Mouse (Mus musculus) intestine, embryonic 16.5 days (tissue): Measurements from ENCODE around the gene Scd1. TPM values are rescaled to one million over a fixed set of nuclear protein-coding genes. Genes with fewer than 3 reads are reported as not detected.

Experiments used
- ATAC-seq: fragments of 200-750 bp; cut with Nextera tagmentation; 2 replicates; pipeline ENCODE4 v1.8.0; 2017; ENCODE audit warnings: moderate TSS enrichment, moderate library complexity
- H3K27ac ChIP-seq: fragments of 300-500 bp; sonication (generic); 2 replicates; pipeline ENCODE4 v1.5.1; 2014; ENCODE audit warnings: mild to moderate bottlenecking, low read length
- H3K27me3 ChIP-seq: fragments of 300-500 bp; sonication (generic); replicated peaks from 2 replicates; pipeline ENCODE4 v1.6.1; 2014; ENCODE audit warnings: low read length, control low read depth, mixed read lengths; ENCODE audit not compliant: control insufficient read depth, insufficient read depth
- H3K36me3 ChIP-seq: fragments of 300-500 bp; sonication (generic); 2 replicates; pipeline ENCODE4 v1.6.1; 2014; ENCODE audit warnings: low read length, control low read depth; ENCODE audit not compliant: control insufficient read depth, insufficient read depth
- H3K4me1 ChIP-seq: fragments of 300-500 bp; sonication (generic); 2 replicates; pipeline ENCODE4 v1.6.1; 2014; ENCODE audit warnings: low read length, control low read depth, mixed read lengths; ENCODE audit not compliant: control insufficient read depth, insufficient read depth
- H3K4me2 ChIP-seq: fragments of 300-500 bp; sonication (generic); 2 replicates; pipeline ENCODE4 v1.6.1; 2014; ENCODE audit warnings: low read depth, low read length, control low read depth
- H3K4me3 ChIP-seq: fragments of 300-500 bp; sonication (generic); 2 replicates; pipeline ENCODE4 v1.5.1; 2014; ENCODE audit warnings: mild to moderate bottlenecking, low read length
- H3K9ac ChIP-seq: fragments of 300-500 bp; sonication (generic); 2 replicates; pipeline ENCODE4 v1.6.1; 2014; ENCODE audit warnings: low read depth, low read length
- H3K9me3 ChIP-seq: fragments of 300-500 bp; sonication (generic); 2 replicates; pipeline ENCODE4 v1.6.1; 2016; ENCODE audit warnings: low read length, control low read depth; ENCODE audit not compliant: control insufficient read depth
- WGBS: fragments of 180-500 bp; shearing (Covaris S2); extraction: QIAGEN DNeasy Blood & Tissue Kit; methylation state at CpG from one replicate; pipeline ENCODE4 v1.1.7; 2014; 5-methylcytosine and 5-hydroxymethylcytosine counted together
- polyA plus RNA-seq: library from polyadenylated mRNA; unstranded; fragments of >200 nt; fragmentation: Nextera tagmentation; extraction: Ambion mirVana; gene quantifications from 2 replicates; pipeline ENCODE4 v1.2.1, GENCODE M21; 2015

Gene Scd1
- polyA plus RNA-seq, 1 experiment from 2014 or later: 5.5 TPM

DNA sequence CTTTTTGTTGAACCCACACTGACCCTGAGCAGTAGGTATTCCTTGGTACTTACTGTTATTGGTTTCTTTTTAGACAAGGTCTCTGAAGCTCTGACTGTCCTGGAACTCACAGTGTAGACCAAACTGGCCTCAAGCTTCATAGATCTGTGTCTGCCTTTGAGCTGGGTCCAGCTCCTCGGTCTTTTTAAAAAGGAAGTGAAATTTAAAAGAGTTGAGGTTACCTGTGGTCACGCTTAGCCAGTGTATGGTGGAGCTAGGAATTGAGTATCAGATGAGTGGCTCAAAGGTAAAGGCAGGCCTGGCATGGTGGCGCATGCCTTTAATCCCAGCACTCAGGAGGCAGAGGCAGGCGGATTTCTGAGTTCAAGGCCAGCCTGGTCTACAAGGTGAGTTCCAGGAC is 916 bp upstream of the Scd1 start:
- H3K36me3 ChIP-seq: no peaks in the 10 kb centered on the region
- 77% methylated on average over 4 of the region's 4 CpGs for WGBS
- H3K4me1 ChIP-seq: peaks cover 6% of the 10 kb centered on the region; the same call in 1 of the 2 replicates
- no peak overlapping the region; the same call in 1 of the 2 replicates for H3K27ac ChIP-seq
- peak overlapping the region; percentile 55; the same call in 1 of the 2 replicates for H3K9ac ChIP-seq
- no peaks in the 10 kb centered on the region for H3K9me3 ChIP-seq
- H3K4me3 ChIP-seq: peak overlapping the region; percentile 55
- ATAC-seq: no peak
- no peaks in the 10 kb centered on the region for H3K27me3 ChIP-seq
- H3K4me2 ChIP-seq: peak overlapping the region; percentile 83

DNA sequence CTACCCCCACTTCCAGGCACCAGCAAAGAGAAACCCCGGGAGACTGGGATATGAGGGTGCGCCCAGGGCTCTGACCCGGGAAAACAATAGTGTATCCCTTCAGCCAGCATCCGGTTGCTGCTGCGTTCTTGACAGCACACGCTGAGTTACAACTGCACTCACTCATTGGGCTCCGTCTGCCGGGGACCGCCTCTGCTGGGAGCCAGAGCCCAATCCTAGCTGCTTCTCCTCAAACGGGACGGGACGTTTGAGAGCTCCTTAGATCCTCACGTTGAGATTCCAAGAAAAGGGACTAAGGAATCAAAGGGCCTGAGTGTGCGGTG is 505 bp upstream of the Scd1 start:
- no peaks in the 10 kb centered on the region for H3K36me3 ChIP-seq
- H3K27me3 ChIP-seq: no peaks in the 10 kb centered on the region
- peak overlapping the region; percentile 46 for H3K27ac ChIP-seq
- ATAC-seq: peak; percentile 81
- 2% methylated on average over 14 of the region's 14 CpGs for WGBS
- H3K9me3 ChIP-seq: no peaks in the 10 kb centered on the region
- H3K4me2 ChIP-seq: peak overlapping the region; percentile 83
- peak overlapping the region; percentile 55 for H3K4me3 ChIP-seq
- peaks cover 6% of the 10 kb centered on the region; the same call in 1 of the 2 replicates for H3K4me1 ChIP-seq
- peak overlapping the region; percentile 55 for H3K9ac ChIP-seq

DNA sequence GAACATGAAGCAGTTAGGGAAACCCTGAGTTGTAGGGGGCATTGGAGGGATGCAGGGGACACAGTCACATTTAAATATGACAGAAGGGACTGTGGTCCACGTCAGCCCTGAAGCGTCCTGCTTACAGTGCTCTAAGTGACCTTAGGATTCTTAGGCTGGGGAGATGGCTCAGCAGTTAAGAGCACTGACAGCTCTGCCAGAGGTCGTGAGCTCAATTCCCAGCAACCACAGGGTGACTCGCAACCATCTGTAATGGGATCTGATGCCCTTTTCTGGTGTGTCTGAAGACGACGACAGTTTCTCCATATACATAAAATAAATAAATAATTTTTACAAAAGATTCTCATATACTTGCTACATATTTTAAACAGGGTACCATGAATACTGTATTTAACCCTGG is 4.1 kb downstream of the Scd1 start:
- no peaks in the 10 kb centered on the region for H3K36me3 ChIP-seq
- no peak overlapping the region for H3K9ac ChIP-seq
- no peaks in the 10 kb centered on the region for H3K9me3 ChIP-seq
- peaks cover 6% of the 10 kb centered on the region; the same call in 1 of the 2 replicates for H3K4me1 ChIP-seq
- ATAC-seq: no peak
- no peak overlapping the region for H3K27ac ChIP-seq
- H3K4me2 ChIP-seq: no peak overlapping the region
- H3K4me3 ChIP-seq: no peak overlapping the region
- H3K27me3 ChIP-seq: no peaks in the 10 kb centered on the region
- WGBS: 84% methylated on average over 6 of the region's 6 CpGs

DNA sequence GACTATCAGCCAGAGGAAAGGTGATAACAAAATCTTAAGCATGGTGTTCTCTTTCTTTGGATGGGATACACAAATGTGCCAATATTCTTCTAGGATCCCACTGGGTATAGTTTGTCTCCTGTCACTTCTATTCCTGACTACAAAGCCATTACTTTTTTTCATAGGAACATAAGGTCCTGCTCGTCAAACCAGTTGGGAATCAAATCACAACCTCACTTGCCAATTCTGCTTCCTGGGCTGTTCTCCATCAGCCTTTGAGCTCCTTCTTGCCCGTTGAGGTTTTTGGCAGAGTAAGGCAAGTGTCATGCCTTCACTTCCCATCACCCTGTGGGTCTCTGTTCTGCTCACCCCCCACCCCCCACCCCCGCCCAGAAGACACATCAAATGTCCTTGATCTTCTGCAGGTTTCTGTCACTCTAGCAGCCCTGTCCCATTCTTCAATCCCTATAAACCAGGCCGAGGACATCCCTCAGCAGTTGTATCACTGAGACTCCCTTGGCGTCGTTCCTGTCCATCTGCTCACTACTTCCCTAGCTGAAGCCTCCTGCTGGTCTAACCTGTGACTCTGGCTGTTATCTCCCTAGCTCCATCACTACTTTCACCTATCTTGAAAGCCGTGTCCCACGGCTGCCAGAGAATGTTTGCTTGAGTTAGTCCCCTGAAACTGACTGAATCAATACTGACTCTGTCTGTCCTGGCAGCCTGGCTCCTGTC is 7.0 kb downstream of the Scd1 start:
- Histone ChIP-seq H3K27me3 (no peaks in the 10 kb centered on the region), H3K36me3 (no peaks in the 10 kb centered on the region), H3K4me1 (no peaks in the 10 kb centered on the region), H3K4me3 (no peak overlapping the region), H3K27ac (no peak overlapping the region), H3K9me3 (no peaks in the 10 kb centered on the region), H3K4me2 (no peak overlapping the region), H3K9ac (no peak overlapping the region)
- no peak for ATAC-seq
- WGBS: 79% methylated on average over 8 of the region's 8 CpGs

DNA sequence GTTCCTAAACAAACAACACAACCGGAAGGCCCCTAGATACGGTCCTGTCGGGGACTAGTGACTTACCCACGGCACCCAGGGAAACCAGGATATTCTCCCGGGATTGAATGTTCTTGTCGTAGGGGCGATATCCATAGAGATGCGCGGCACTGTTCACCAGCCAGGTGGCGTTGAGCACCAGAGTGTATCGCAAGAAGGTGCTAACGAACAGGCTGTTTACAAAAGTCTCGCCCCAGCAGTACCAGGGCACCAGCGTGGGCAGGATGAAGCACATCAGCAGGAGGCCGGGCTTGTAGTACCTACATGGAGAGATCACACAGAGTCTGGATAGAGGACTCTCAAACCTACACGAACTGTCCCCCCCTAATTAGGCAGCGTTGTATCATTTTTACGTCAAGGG is 7.6 kb downstream of the Scd1 start:
- 87% methylated on average over 18 of the region's 18 CpGs for WGBS

DNA sequence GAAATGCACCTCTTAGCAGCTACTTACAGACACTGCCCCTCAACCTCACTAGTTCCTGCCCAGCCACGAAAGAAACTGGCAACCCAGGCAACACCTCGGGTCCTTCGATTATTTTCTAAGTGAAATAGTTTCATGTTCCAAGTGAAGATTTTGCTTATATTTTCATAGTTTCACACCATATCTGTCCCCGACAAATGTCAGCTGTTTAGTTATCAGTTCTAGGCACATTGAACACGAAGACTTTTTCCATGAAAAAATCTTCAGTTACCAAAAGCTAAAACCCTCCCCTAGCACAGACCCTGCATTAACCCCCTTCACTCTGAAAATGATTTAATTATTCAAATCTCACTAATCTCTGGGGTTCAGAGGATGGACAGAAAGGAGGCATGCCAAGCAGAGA is 10.9 kb downstream of the Scd1 start:
- no peak overlapping the region for H3K27ac ChIP-seq
- no peaks in the 10 kb centered on the region for H3K36me3 ChIP-seq
- H3K4me3 ChIP-seq: no peak overlapping the region
- no peak overlapping the region for H3K9ac ChIP-seq
- no peaks in the 10 kb centered on the region for H3K9me3 ChIP-seq
- no peaks in the 10 kb centered on the region for H3K4me1 ChIP-seq
- no peak overlapping the region for H3K4me2 ChIP-seq
- no peak for ATAC-seq
- H3K27me3 ChIP-seq: no peaks in the 10 kb centered on the region
- 82% methylated on average over 5 of the region's 5 CpGs for WGBS

More for the DNA sequence above, 7.6 kb downstream of the Scd1 start:
- Histone ChIP-seq H3K4me2 (no peak overlapping the region), H3K4me3 (no peak overlapping the region), H3K27ac (no peak overlapping the region), H3K9me3 (no peaks in the 10 kb centered on the region), H3K4me1 (no peaks in the 10 kb centered on the region), H3K27me3 (no peaks in the 10 kb centered on the region), H3K36me3 (no peaks in the 10 kb centered on the region), H3K9ac (no peak overlapping the region)
- ATAC-seq: no peak

DNA sequence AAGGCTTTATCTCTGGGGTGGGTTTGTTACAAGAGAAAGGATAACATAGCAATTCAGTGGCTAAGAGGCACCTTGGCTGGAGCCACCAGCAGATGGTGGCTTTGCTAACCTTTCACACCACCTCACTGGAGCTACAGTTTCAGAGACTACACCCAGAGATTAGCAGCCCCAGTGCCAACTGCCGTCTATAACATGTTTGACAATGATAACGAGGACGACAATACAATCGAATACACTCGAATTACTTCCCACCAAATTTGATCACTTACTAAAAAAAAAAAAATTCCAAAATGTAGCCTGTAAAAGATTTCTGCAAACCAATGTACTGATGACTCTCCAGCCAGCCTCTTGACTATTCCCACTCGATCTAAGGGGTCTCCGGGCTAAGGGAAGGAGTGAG is 12.7 kb downstream of the Scd1 start:
- no peak overlapping the region for H3K27ac ChIP-seq
- no peaks in the 10 kb centered on the region for H3K27me3 ChIP-seq
- ATAC-seq: no peak
- no peak overlapping the region for H3K9ac ChIP-seq
- H3K4me1 ChIP-seq: no peaks in the 10 kb centered on the region
- 80% methylated on average over 7 of the region's 7 CpGs for WGBS
- H3K9me3 ChIP-seq: no peaks in the 10 kb centered on the region
- no peak overlapping the region for H3K4me2 ChIP-seq
- no peaks in the 10 kb centered on the region for H3K36me3 ChIP-seq
- H3K4me3 ChIP-seq: no peak overlapping the region

DNA sequence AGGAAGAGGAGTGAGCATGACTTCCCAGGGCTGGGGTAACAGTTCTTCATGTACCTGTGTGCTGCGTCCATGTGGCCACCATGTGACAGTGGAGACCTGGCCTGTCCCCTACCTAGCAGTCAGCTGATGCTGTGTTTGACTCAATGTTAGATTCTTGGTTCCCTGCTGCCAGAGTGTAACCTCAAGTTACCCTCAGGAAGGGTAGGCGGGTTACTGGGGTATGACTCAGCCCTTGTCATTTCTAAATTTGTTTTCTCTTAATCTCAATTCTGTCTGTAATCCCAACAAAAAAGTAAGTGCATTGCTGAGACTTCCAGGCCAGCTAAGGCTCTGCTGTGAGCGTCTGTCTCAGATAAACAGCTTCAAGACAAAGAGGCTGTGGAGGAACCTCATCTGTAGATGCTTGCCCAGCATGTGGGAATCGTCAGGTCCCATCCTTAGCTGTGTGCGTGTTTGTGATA is 13.7 kb downstream of the Scd1 start:
- H3K4me3 ChIP-seq: no peak overlapping the region
- H3K4me1 ChIP-seq: peaks cover 6% of the 10 kb centered on the region
- no peak overlapping the region for H3K4me2 ChIP-seq
- no peak for ATAC-seq
- no peaks in the 10 kb centered on the region for H3K27me3 ChIP-seq
- H3K9ac ChIP-seq: no peak overlapping the region
- WGBS: 64% methylated on average over 5 of the region's 5 CpGs
- H3K27ac ChIP-seq: no peak overlapping the region
- H3K9me3 ChIP-seq: no peaks in the 10 kb centered on the region
- no peaks in the 10 kb centered on the region for H3K36me3 ChIP-seq

DNA sequence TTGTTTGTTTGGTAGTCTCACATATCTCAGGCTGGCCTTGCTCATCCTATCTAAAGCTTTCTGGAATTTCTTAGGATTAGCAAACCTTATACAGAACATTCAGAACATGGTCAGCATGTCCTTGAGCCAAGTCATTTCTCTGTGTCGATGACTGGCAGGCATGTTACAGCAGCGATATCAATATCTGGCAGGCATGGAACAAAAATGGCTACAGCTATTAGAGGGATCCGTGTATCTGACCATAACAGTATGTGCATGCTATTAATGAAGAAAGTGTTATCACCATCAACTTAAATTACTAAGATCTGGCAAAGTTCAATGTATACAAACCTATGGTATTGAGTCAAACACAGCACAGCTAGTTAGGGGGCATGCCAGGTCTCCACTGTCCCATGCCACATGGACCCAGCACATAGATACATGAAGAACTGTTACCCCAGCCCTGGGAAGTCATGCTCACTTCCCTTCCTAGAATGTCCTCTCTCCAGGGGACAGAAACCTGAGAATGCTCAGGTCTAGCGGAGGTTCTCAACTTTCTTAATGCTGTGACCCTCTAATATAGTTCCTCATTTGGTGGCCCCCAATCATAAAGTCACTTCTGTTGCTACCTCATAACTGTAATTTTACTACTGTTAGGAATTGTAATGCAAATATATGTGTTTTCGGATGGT is 15.2 kb downstream of the Scd1 start:
- Histone ChIP-seq H3K4me1 (peaks cover 11% of the 10 kb centered on the region), H3K4me2 (no peak overlapping the region), H3K9ac (no peak overlapping the region), H3K27me3 (no peaks in the 10 kb centered on the region), H3K4me3 (no peak overlapping the region), H3K36me3 (no peaks in the 10 kb centered on the region), H3K9me3 (no peaks in the 10 kb centered on the region), H3K27ac (no peak overlapping the region)
- ATAC-seq: no peak
- WGBS: 85% methylated on average over 5 of the region's 5 CpGs
